Mouse (Mus musculus) neural tube, embryonic 13.5 days (tissue): ENCODE data around the gene Irs3. TPM values are rescaled to one million over a fixed set of nuclear protein-coding genes. Genes with fewer than 3 reads are reported as not detected.
"Not testable (repeated sequence)": the region's sequence is repeated elsewhere in the genome, so short reads cannot be mapped to it uniquely, and the experiment has no call there.

Experiments
- ATAC-seq: fragments of 200-750 bp; cut with Nextera tagmentation; 2 replicates; pipeline ENCODE4 v1.8.0; 2017; ENCODE audit warnings: low read depth, mild to moderate bottlenecking, moderate TSS enrichment, moderate library complexity
- H3K27ac ChIP-seq: fragments of 300-500 bp; sonication (generic); replicated peaks from 2 replicates; pipeline ENCODE4 v1.5.1; 2015; ENCODE audit warnings: moderate library complexity, mild to moderate bottlenecking, inconsistent platforms
- H3K27me3 ChIP-seq: fragments of 300-500 bp; sonication (generic); 2 replicates; pipeline ENCODE4 v1.6.1; 2015; ENCODE audit warnings: mild to moderate bottlenecking, inconsistent platforms
- H3K36me3 ChIP-seq: fragments of 300-500 bp; sonication (generic); 2 replicates; pipeline ENCODE4 v1.6.1; 2015; ENCODE audit warnings: mild to moderate bottlenecking, inconsistent platforms
- H3K4me1 ChIP-seq: fragments of 300-500 bp; sonication (generic); replicated peaks from 2 replicates; pipeline ENCODE4 v1.6.1; 2015; ENCODE audit warnings: inconsistent platforms
- H3K4me2 ChIP-seq: fragments of 300-500 bp; sonication (generic); 2 replicates; pipeline ENCODE4 v1.6.1; 2015; ENCODE audit warnings: inconsistent platforms, mild to moderate bottlenecking, moderate library complexity
- H3K4me3 ChIP-seq: fragments of 300-500 bp; sonication (generic); 2 replicates; pipeline ENCODE4 v1.5.1; 2015; ENCODE audit warnings: mild to moderate bottlenecking, inconsistent platforms
- H3K9ac ChIP-seq: fragments of 300-500 bp; sonication (generic); 2 replicates; pipeline ENCODE4 v1.6.1; 2015; ENCODE audit warnings: moderate library complexity, mild to moderate bottlenecking, inconsistent platforms
- H3K9me3 ChIP-seq: fragments of 300-500 bp; sonication (generic); 2 replicates; pipeline ENCODE4 v1.6.1; 2016; ENCODE audit warnings: inconsistent platforms
- WGBS: fragments of 180-500 bp; shearing (Covaris S2); methylation state at CpG from one replicate; pipeline ENCODE4 v1.1.7; 2015; 5-methylcytosine and 5-hydroxymethylcytosine counted together
- polyA plus RNA-seq: library from polyadenylated mRNA; unstranded; fragments of >200 nt; fragmentation: Nextera tagmentation; extraction: Ambion mirVana; gene quantifications from 2 replicates; pipeline ENCODE4 v1.2.1, GENCODE M21; 2015

Gene Irs3
- polyA plus RNA-seq, 1 experiment from 2014 or later: 0.20 TPM

DNA sequence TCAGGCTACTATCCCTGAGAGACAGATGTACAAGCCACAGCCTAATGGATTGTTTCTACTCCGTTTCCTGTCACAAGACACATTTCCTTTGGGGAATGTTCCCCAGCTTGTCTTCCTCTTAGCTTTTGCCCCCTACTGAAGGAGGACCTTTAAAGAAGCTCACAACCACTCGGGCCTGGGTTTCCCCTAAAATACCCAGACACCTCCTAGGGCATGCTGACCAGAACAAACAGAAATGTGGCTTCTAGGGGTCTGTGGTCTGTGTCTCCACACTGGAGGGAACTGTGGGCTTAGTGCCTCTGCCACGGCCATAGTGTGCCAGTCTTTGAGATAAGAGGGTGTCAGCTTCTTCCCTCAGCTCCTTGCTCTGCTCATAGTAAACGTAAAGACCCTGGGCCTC lies 13.9 kb downstream of the Irs3 start:
- 76% methylated on average over 4 of the region's 4 CpGs for WGBS
- Histone ChIP-seq H3K4me1 (peaks cover 49% of the 10 kb centered on the region), H3K27ac (peak overlapping the region; percentile 94)

DNA sequence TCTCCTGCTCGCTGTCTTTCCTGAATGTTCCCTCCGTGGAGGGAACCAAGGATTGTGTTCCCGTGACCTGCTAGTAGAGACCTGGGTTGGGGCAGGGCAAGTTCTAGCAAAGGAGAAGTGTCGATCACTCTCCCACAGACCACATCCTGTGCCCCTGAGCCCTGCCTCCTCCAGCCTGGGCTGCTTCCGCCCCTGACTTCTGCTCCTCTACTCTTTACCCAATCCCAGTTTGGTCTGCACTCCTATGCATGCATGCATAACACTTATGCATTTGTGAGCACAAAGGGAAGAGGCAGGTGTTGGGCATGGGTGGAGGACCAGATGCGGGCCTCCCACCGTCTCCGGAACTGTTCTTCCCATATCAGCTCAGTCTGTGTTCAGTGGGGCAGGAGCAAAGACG lies 14.3 kb downstream of the Irs3 start:
- ATAC-seq: no peak
- WGBS: 58% methylated on average over 9 of the region's 9 CpGs
- no peaks in the 10 kb centered on the region for H3K9me3 ChIP-seq
- peak overlapping the region; percentile 83 for H3K4me3 ChIP-seq
- H3K36me3 ChIP-seq: peaks cover 23% of the 10 kb centered on the region
- H3K27ac ChIP-seq: peak overlapping the region; percentile 94
- H3K27me3 ChIP-seq: no peaks in the 10 kb centered on the region
- H3K4me1 ChIP-seq: peaks cover 49% of the 10 kb centered on the region
- H3K4me2 ChIP-seq: peak overlapping the region; percentile 86
- H3K9ac ChIP-seq: peak overlapping the region; percentile 86

More for the DNA sequence above, 13.9 kb downstream of the Irs3 start:
- peak overlapping the region; percentile 86 for H3K9ac ChIP-seq
- H3K27me3 ChIP-seq: no peaks in the 10 kb centered on the region
- H3K4me3 ChIP-seq: peak overlapping the region; percentile 83
- peak overlapping the region; percentile 86 for H3K4me2 ChIP-seq
- H3K9me3 ChIP-seq: no peaks in the 10 kb centered on the region
- ATAC-seq: no peak
- H3K36me3 ChIP-seq: peaks cover 27% of the 10 kb centered on the region

DNA sequence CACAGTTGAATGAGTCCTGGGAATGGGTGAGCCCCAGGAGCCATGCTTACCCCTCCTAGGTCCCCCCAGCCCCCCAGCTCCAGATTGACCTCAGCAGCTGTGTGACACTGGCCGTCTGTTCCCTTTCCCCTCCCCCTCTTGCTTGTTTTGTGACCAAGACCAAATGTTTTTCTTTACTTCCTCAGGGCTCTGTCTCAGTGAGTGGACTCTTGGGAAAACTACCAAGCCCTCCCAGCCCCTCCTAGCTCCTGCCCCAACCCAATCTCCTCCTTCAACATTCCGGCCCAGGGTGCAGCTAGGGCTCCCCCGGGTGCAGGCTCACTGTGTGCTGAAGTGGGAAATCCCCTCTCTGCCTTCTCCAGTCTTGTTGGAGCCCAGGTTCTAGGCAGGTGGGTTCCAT lies 14.9 kb downstream of the Irs3 start:
- WGBS: 30% methylated on average over 3 of the region's 3 CpGs
- Histone ChIP-seq H3K9ac (peak overlapping the region; percentile 86), H3K4me3 (peak overlapping the region; percentile 83), H3K4me2 (peak overlapping the region; percentile 86), H3K4me1 (peaks cover 49% of the 10 kb centered on the region), H3K27ac (peak overlapping the region; percentile 94), H3K36me3 (peaks cover 17% of the 10 kb centered on the region), H3K27me3 (no peaks in the 10 kb centered on the region), H3K9me3 (no peaks in the 10 kb centered on the region)
- no peak for ATAC-seq

DNA sequence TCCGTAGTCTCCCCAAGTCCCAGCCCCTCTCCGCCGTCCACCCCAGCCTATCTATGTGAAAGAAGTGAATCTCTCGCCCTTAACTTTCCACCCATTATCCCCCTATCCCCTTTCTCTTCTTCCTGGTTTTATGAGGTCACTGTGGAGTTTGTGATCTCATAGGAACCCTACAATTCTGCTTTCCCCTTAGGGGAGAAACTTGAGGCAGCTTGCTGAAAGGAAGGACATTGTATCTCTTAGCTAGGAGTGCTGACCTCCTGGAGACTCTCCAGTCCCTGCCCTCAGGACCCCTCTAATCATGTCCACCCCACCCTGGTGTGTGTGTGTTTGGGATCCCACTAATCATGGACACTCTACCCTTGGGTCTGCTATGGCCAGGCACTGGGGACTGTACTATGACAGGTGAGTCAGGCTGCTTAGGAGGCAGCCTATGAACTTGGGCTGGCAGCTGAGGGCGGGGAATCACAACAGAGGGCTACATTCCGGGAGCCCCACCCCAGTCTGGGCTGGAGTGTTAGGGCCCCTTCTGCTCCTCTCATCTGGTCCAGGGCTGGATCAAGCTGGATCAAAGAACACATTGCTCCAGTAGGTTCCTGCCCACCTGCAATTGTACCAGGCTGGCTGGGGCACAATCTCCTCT lies 15.5 kb downstream of the Irs3 start:
- peak overlapping the region; percentile 86 for H3K9ac ChIP-seq
- H3K4me1 ChIP-seq: peaks cover 49% of the 10 kb centered on the region
- H3K27ac ChIP-seq: peak overlapping the region; percentile 94
- no peaks in the 10 kb centered on the region for H3K9me3 ChIP-seq
- no peaks in the 10 kb centered on the region for H3K27me3 ChIP-seq
- H3K4me2 ChIP-seq: peak overlapping the region; percentile 86
- H3K36me3 ChIP-seq: peaks cover 12% of the 10 kb centered on the region
- WGBS: 23% methylated on average over 6 of the region's 6 CpGs
- no peak for ATAC-seq
- peak overlapping the region; percentile 83 for H3K4me3 ChIP-seq

DNA sequence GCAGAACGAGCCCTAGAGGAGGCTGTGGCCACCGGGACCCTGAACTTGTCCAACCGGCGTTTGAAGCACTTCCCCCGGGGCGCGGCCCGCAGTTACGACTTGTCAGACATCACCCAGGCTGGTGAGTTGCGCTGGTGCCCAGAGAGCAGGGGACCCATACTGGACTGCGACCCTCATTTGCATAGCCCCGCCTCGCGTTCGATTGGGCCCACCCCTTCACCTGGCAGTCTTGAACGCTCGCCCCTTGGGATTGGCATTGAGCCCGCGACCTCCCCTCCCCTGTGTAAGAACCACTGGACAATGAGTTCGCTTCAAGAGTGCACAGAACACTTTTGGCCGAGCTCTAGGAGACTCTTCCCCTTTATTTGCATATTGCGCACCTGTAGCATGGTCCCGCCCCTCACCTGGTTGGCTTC lies 16.2 kb downstream of the Irs3 start:
- Histone ChIP-seq H3K4me2 (peak overlapping the region; percentile 86), H3K27ac (peak overlapping the region; percentile 94), H3K4me3 (peak overlapping the region; percentile 83), H3K27me3 (no peaks in the 10 kb centered on the region), H3K36me3 (peaks cover 9% of the 10 kb centered on the region), H3K9ac (peak overlapping the region; percentile 86), H3K4me1 (peaks cover 49% of the 10 kb centered on the region), H3K9me3 (no peaks in the 10 kb centered on the region)
- under 1% methylated on average over 23 of the region's 23 CpGs for WGBS
- ATAC-seq: peak; percentile 36

DNA sequence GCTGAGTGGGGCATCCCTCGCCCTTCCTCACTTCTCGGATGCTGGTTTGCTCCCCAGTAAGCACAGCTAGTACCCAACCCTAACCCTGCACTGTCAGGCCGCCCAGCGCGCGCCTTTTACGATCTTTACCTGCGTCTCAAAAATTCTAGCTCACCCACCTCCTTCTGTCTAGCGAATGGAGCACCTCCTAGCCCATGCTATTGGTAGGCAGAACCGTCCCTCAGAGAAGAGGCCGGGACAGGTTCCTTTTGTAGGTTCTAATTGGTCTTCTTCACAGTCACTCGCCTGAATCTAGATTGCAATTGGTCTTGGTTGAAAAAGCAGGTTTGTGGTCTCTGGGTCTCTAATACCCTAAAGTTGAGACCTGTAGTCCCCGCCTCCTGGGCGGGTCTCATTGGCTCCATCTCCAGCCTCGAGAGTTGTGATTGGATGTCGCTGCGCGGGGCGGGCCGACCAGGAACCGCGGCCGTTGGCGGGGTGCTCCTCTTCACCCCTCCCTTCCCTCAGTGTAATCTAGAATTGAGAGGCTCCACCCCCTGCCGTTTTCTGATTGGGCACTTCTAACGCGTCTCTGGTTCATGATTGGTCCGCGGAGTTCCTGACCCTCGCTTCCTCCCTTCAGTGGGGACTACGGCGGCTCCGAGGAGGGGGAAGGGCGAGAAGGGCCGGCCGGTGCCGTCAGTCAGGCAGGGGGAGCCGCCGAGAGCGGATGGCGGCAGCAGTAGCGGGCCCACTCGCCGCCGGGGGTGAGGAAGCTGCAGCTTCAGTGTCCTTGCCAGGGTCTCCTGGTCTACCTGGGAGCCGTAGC lies 16.8 kb downstream of the Irs3 start, which contains the start of the genes Fbxo24, Lrch4 and Gm20605:
Fbxo24 (minus strand) TSS at position 505 of the 808 bp plus-strand sequence.
Lrch4 (plus strand) TSS at position 624 of the 808 bp plus-strand sequence.
Gm20605 (plus strand) TSS at position 678 of the 808 bp plus-strand sequence.
- peaks cover 3% of the 10 kb centered on the region for H3K36me3 ChIP-seq
- peak within 1 kb of the TSS; percentile 86 for H3K9ac ChIP-seq
- H3K27ac ChIP-seq: peak within 1 kb of the TSS; percentile 94
- H3K4me1 ChIP-seq: peaks cover 49% of the 10 kb centered on the region
- peak within 1 kb of the TSS; percentile 86 for H3K4me2 ChIP-seq
- no peaks in the 10 kb centered on the region for H3K9me3 ChIP-seq
- ATAC-seq: peak; percentile 98
- H3K4me3 ChIP-seq: peak within 1 kb of the TSS; percentile 83
- under 1% methylated on average over 45 of the region's 46 CpGs for WGBS
- no peaks in the 10 kb centered on the region for H3K27me3 ChIP-seq

DNA sequence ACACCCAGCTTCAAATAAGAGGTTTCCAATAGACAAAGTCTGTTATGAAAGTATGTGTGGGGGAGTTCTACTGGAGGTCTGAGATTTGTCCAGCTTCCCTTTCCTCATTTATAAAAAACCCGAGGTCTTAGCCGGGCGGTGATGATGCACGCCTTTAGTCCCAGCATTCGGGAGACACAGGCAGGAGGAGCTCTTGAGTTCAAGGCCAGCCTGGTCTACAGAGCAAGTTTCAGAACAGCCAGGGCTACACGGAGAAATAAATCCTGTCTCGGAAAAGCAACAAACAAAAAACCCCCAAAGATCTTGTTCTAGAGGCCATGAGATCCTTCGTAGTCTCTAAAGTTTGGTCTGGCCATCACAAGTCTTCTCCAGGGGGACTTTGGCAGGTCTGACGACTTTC lies 17.5 kb downstream of the Irs3 start:
- Histone ChIP-seq H3K9ac (peak overlapping the region; percentile 80), H3K4me2 (peak overlapping the region; percentile 65), H3K36me3 (no peaks in the 10 kb centered on the region), H3K9me3 (no peaks in the 10 kb centered on the region; the same call in 1 of the 2 replicates), H3K4me3 (peak overlapping the region; percentile 83), H3K4me1 (peaks cover 45% of the 10 kb centered on the region), H3K27ac (peak overlapping the region; percentile 93), H3K27me3 (no peaks in the 10 kb centered on the region)
- WGBS: 3% methylated on average over 9 of the region's 9 CpGs
- ATAC-seq: no peak

DNA sequence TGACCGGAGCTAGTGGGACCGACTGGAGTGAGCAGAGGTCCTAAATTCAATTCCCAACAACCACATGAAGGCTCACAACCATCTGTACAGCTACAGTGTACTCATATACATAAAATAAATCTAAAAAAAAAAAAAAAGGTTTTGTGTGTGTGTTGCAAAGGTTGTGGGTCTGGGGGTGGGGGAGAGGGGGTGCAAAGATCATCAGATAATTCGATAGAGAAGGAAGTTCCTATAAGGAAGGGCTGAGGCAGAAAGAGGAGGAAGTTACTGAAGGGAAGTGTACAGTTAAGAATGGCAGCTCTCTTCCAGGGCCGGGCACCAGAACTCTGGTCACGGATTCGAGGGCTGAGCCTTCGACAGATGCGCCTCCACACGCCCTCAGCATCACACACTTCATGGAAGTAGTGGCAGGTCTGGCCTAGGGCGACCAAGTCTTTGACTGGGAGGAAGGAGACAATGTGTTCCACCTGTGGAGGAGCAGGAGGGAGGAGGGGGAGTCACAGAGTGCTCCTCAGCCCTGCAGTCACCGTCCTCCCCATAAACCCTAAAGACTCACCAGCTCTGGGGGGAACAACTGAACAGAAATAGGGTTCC lies 21.5 kb downstream of the Irs3 start:
- no peaks in the 10 kb centered on the region; the same call in 1 of the 2 replicates for H3K9me3 ChIP-seq
- peaks cover 11% of the 10 kb centered on the region for H3K4me1 ChIP-seq
- H3K36me3 ChIP-seq: no peaks in the 10 kb centered on the region
- H3K27ac ChIP-seq: no peak overlapping the region
- H3K4me3 ChIP-seq: no peak overlapping the region
- ATAC-seq: no peak
- WGBS: 88% methylated on average over 11 of the region's 11 CpGs
- no peak overlapping the region for H3K9ac ChIP-seq
- H3K4me2 ChIP-seq: no peak overlapping the region
- no peaks in the 10 kb centered on the region for H3K27me3 ChIP-seq

DNA sequence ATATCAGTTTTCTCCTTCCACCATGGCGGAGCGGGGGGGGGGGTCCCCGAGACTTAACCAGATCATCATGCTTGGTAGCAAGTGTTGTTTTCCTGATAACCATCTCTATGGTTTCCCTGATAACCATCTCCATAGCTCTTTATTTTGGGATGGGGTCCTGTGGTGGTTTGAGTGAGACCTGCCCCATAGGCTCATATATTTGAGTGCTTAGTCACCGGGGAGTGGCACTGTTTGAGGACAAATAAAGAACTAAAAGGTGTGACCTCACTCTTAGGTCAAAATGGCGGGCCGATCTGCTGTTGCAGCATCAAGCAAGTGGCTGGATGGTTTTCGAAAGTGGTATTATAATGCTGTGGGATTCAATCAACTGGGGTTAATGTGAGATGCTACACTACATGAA lies 30.2 kb downstream of the Irs3 start:
- Histone ChIP-seq H3K4me3 (no peak overlapping the region), H3K27me3 (no peaks in the 10 kb centered on the region), H3K9ac (no peak overlapping the region), H3K4me2 (no peak overlapping the region), H3K27ac (no peak overlapping the region), H3K36me3 (no peaks in the 10 kb centered on the region), H3K4me1 (peaks cover 5% of the 10 kb centered on the region; the same call in 1 of the 2 replicates), H3K9me3 (no peaks in the 10 kb centered on the region)
- WGBS: 89% methylated on average over 7 of the region's 7 CpGs
- ATAC-seq: no peak

DNA sequence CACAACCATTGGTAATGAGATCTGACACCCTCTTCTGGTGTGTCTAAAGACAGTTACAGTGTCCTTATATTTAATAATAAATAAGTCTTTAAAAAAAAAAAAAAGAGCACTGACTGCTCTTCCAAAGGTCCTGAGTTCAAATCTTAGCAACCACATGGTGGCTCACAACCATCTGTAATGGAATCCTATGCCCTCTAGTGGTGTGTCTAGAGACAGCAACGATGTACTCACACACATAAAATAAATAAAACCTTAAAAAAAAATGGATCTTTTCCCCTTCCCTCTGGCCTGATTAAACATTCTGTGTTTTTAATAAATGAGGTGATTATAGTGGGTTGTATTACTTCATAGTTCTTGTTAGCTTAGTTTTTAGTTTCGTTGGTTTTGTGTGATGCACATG lies 30.6 kb downstream of the Irs3 start:
- not testable (repeated sequence) for H3K9me3 ChIP-seq, ATAC-seq, H3K4me1 ChIP-seq, H3K27ac ChIP-seq, H3K4me3 ChIP-seq, H3K27me3 ChIP-seq, H3K36me3 ChIP-seq, H3K9ac ChIP-seq, H3K4me2 ChIP-seq
- WGBS: 88% methylated on average over 2 of the region's 2 CpGs

DNA sequence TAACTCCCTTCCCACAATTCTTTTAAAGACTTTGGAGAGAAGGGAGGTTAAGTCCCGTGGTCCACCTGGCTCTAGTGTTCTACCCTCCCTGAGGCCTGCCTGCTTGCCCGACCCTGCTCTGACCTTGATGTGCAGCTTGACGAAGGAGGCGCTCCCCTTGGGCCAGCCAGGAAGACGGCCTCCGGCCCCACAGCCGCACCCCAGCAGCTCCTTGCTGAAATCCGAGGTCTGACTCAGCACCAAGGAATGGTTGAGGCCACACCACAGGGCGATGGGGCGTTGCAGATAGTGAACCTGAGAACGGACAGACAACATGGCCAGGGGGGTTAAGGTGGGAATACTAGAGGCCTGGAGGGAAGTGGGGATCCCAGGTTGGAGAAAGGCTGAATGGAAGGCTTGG lies 32.0 kb downstream of the Irs3 start, which contains the start of gene Pcolce:
Pcolce (minus strand) TSS at position 235 of the 400 bp plus-strand sequence.
- no peaks in the 10 kb centered on the region for H3K36me3 ChIP-seq
- H3K4me1 ChIP-seq: peaks cover 12% of the 10 kb centered on the region
- no peak within 1 kb of the TSS for H3K9ac ChIP-seq
- no peaks in the 10 kb centered on the region for H3K9me3 ChIP-seq
- H3K4me3 ChIP-seq: no peak within 1 kb of the TSS
- no peak for ATAC-seq
- H3K4me2 ChIP-seq: no peak within 1 kb of the TSS
- H3K27ac ChIP-seq: no peak within 1 kb of the TSS
- WGBS: 63% methylated on average over 11 of the region's 11 CpGs
- peaks cover 7% of the 10 kb centered on the region for H3K27me3 ChIP-seq

DNA sequence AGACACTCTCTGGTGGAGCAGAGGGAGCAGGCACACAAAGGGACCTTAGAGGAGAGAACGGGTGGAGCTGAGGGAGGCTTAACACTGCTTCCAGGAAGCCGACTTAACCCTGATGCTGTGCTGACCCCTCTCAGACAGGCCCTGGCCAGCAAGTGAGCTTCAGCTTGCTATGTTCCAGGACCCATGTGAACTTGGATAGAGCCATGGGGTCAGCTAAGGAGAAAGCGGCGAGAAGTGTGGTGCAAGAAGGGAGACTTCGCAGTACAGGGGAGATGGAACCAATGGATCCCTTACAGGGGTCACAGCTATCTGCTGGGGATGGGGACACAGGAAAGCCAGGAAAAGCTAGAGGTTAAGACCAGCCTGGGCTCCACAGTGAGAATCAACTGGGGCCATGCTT lies 32.4 kb downstream of the Irs3 start:
- H3K4me3 ChIP-seq: no peak overlapping the region
- peaks cover 12% of the 10 kb centered on the region for H3K27me3 ChIP-seq
- H3K9ac ChIP-seq: no peak overlapping the region
- WGBS: 76% methylated on average over 5 of the region's 5 CpGs
- ATAC-seq: no peak
- no peak overlapping the region for H3K4me2 ChIP-seq
- no peaks in the 10 kb centered on the region for H3K36me3 ChIP-seq
- peaks cover 17% of the 10 kb centered on the region for H3K4me1 ChIP-seq
- no peak overlapping the region for H3K27ac ChIP-seq
- H3K9me3 ChIP-seq: no peaks in the 10 kb centered on the region
